Mouse (Mus musculus): ENCODE results near the gene Dnali1. TPM values are rescaled to one million over a fixed set of nuclear protein-coding genes. Genes with fewer than 3 reads are reported as not detected.

Gene Dnali1
- polyA plus RNA-seq, 1 experiment from 2014 or later = 1.8 TPM

- Histone ChIP-seq H3K36me3 (no peaks in the 10 kb centered on the region), H3K27ac (no peak overlapping the region), H3K27me3 (peaks cover 15% of the 10 kb centered on the region; the same call in 1 of the 2 replicates), H3K9me3 (no peaks in the 10 kb centered on the region), H3K9ac (no peak overlapping the region), H3K4me1 (replicated peaks) (no peaks in the 10 kb centered on the region), H3K4me3 (no peak overlapping the region), H3K4me2 (no peak overlapping the region)
- no peak for ATAC-seq (ENCODE audit: low FRiP score)
- 34% methylated on average over 11 of the region's 11 CpGs for WGBS
Observed at GRCm38 (mm10) chr4:125020780-125021538, 44.5 kb downstream of the Dnali1 start.

GRCm38 (mm10) chr4:125017431-125017830 is 48.1 kb downstream of the Dnali1 start:
- WGBS = 81% methylated on average over 11 of the region's 11 CpGs

GRCm38 (mm10) chr4:125015806-125016635 is 49.5 kb downstream of the Dnali1 start, which contains the start of gene Gnl2:
Gnl2 (plus strand) TSS chr4:125016585.
- H3K36me3 ChIP-seq = no peaks in the 10 kb centered on the region
- no peaks in the 10 kb centered on the region for H3K9me3 ChIP-seq
- H3K4me2 ChIP-seq = no peak within 1 kb of the TSS
- no peak for ATAC-seq (ENCODE audit: low FRiP score)
- WGBS = 88% methylated on average over 10 of the region's 10 CpGs
- no peak within 1 kb of the TSS for H3K4me3 ChIP-seq
- H3K4me1 ChIP-seq (replicated peaks) = no peaks in the 10 kb centered on the region
- H3K9ac ChIP-seq = no peak within 1 kb of the TSS
- H3K27me3 ChIP-seq = peaks cover 17% of the 10 kb centered on the region
- no peak within 1 kb of the TSS for H3K27ac ChIP-seq

More at GRCm38 (mm10) chr4:125017431-125017830, 48.1 kb downstream of the Dnali1 start:
- peaks cover 14% of the 10 kb centered on the region for H3K27me3 ChIP-seq
- H3K4me2 ChIP-seq = no peak overlapping the region
- ATAC-seq (ENCODE audit: low FRiP score) = no peak
- no peak overlapping the region for H3K9ac ChIP-seq
- H3K9me3 ChIP-seq = no peaks in the 10 kb centered on the region
- no peak overlapping the region for H3K27ac ChIP-seq
- no peaks in the 10 kb centered on the region for H3K36me3 ChIP-seq
- no peak overlapping the region for H3K4me3 ChIP-seq
- H3K4me1 ChIP-seq (replicated peaks) = no peaks in the 10 kb centered on the region

GRCm38 (mm10) chr4:125008712-125009111 is 56.8 kb downstream of the Dnali1 start:
- 0 out of 2 replicates have a peak, but pooled peaks cover 3% of the 10 kb centered on the region for H3K4me1 ChIP-seq (replicated peaks)
- 73% methylated on average over 8 of the region's 8 CpGs for WGBS
- H3K9me3 ChIP-seq = no peaks in the 10 kb centered on the region
- no peak for ATAC-seq (ENCODE audit: low FRiP score)
- no peak overlapping the region for H3K4me3 ChIP-seq
- no peak overlapping the region for H3K27ac ChIP-seq
- peaks cover 53% of the 10 kb centered on the region for H3K27me3 ChIP-seq
- H3K36me3 ChIP-seq = no peaks in the 10 kb centered on the region
- H3K4me2 ChIP-seq = no peak overlapping the region
- no peak overlapping the region for H3K9ac ChIP-seq

- Histone ChIP-seq H3K4me1 (replicated peaks) (0 out of 2 replicates have a peak, but pooled peaks cover 3% of the 10 kb centered on the region), H3K27me3 (peaks cover 52% of the 10 kb centered on the region), H3K9me3 (no peaks in the 10 kb centered on the region), H3K27ac (no peak overlapping the region), H3K9ac (no peak overlapping the region), H3K4me3 (no peak overlapping the region), H3K36me3 (no peaks in the 10 kb centered on the region), H3K4me2 (no peak overlapping the region)
- no peak for ATAC-seq (ENCODE audit: low FRiP score)
- WGBS = 80% methylated on average over 6 of the region's 6 CpGs
Observed at GRCm38 (mm10) chr4:125008220-125008619, 57.3 kb downstream of the Dnali1 start.

GRCm38 (mm10) chr4:125007460-125007859 is 58.0 kb downstream of the Dnali1 start:
- Histone ChIP-seq H3K4me1 (replicated peaks) (0 out of 2 replicates have a peak, but pooled peaks cover 3% of the 10 kb centered on the region), H3K4me2 (no peak overlapping the region), H3K27ac (no peak overlapping the region), H3K9ac (no peak overlapping the region), H3K9me3 (no peaks in the 10 kb centered on the region), H3K4me3 (no peak overlapping the region), H3K36me3 (no peaks in the 10 kb centered on the region), H3K27me3 (peaks cover 45% of the 10 kb centered on the region)
- WGBS = 59% methylated on average over 15 of the region's 15 CpGs
- no peak for ATAC-seq (ENCODE audit: low FRiP score)

Other genes starting within 250 kb of the Dnali1 start
- gene Yrdc, start 215.0 kb downstream of the Dnali1 start, polyA plus RNA-seq (2015; fragmentation: Nextera tagmentation; extraction: Ambion mirVana) = 40.5 and 41.1 TPM in 2 replicates
- gene 1110065P20Rik, start 214.5 kb downstream of the Dnali1 start, polyA plus RNA-seq (2015; fragmentation: Nextera tagmentation; extraction: Ambion mirVana) = 77.8 and 84.4 TPM in 2 replicates
- 8.1 and 8.8 TPM in 2 replicates for gene Maneal, start 203.5 kb downstream of the Dnali1 start, polyA plus RNA-seq (2015; fragmentation: Nextera tagmentation; extraction: Ambion mirVana)
- 5.4 and 6.2 TPM in 2 replicates for gene Epha10, start 184.8 kb downstream of the Dnali1 start, polyA plus RNA-seq (2015; fragmentation: Nextera tagmentation; extraction: Ambion mirVana)
- 13.1 and 15.9 TPM in 2 replicates for gene 9930104L06Rik, start 128.7 kb downstream of the Dnali1 start, polyA plus RNA-seq (2015; fragmentation: Nextera tagmentation; extraction: Ambion mirVana)
- gene Cdca8, start 126.4 kb downstream of the Dnali1 start, polyA plus RNA-seq (2015; fragmentation: Nextera tagmentation; extraction: Ambion mirVana) = 37.2 and 44.6 TPM in 2 replicates
- 2.5 and 4.1 TPM in 2 replicates for gene Rspo1, start 79.3 kb downstream of the Dnali1 start, polyA plus RNA-seq (2015; fragmentation: Nextera tagmentation; extraction: Ambion mirVana)
- 90.6 and 95.9 TPM in 2 replicates for gene Gnl2, start 49.1 kb downstream of the Dnali1 start, polyA plus RNA-seq (2015; fragmentation: Nextera tagmentation; extraction: Ambion mirVana)
- gene Snip1, start 969 bp upstream of the Dnali1 start, polyA plus RNA-seq (2015; fragmentation: Nextera tagmentation; extraction: Ambion mirVana) = 23.7 and 24.3 TPM in 2 replicates
- 162 and 174 TPM in 2 replicates for gene Meaf6, start 19.4 kb upstream of the Dnali1 start, polyA plus RNA-seq (2015; fragmentation: Nextera tagmentation; extraction: Ambion mirVana)
- gene Zc3h12a, start 62.1 kb upstream of the Dnali1 start, polyA plus RNA-seq (2015; fragmentation: Nextera tagmentation; extraction: Ambion mirVana) = 0.18 and 0.19 TPM in 2 replicates